Mouse (Mus musculus) myocyte (in vitro differentiated cells): Measurements from ENCODE around the gene Lcn6.

Experiments used
- MYOG ChIP-seq, 3 experiments: IDR thresholded peaks; one replicate each; pipeline ENCODE4 v1.6.1; 2011; ENCODE audit warnings: control low read depth in 2 of 3, low read depth in 2 of 3, mild to moderate bottlenecking in 2 of 3; ENCODE audit not compliant: insufficient read length in 2 of 3, control insufficient read depth in 1 of 3, insufficient read depth in 1 of 3
- POLR2A ChIP-seq: IDR thresholded peaks from one replicate; pipeline ENCODE4 v1.6.1; 2011; ENCODE audit warnings: low read depth, mild to moderate bottlenecking, control low read depth, moderate library complexity; ENCODE audit not compliant: insufficient read length
- SRF ChIP-seq: IDR thresholded peaks from one replicate; pipeline ENCODE4 v1.6.1; 2011; ENCODE audit warnings: low read depth; ENCODE audit not compliant: control insufficient read depth, insufficient read length

DNA sequence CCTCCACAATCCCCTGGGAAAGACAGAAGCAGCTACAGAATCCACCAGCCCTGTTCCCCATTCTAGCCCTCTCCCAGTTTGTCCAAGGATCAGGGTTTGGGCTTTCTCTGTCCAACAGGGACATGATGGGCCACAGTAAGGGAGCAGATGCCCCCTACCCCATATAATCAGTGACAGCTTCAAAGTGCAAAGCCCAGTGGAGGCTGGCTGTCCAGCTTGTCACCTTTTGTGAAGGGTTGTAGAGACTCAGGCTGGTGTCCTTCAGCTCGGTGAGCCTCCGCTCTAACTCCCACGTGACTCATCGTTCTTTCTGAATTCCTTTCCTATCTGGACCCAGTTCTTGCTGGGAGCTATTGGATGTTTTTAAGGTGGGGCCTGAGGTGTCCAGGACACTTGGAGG lies 27.1 kb downstream of the Lcn6 start:
- TF ChIP-seq SRF (no peak), POLR2A (no peak), MYOG (IDR thresholded peaks at IDR 0.05; ENCODE audit: control insufficient read depth in 1 of 3, insufficient read depth in 1 of 3, insufficient read length in 2 of 3, low read depth in 2 of 3) (no peak)
